Mouse (Mus musculus) colon, adult 2 months (tissue): Measurements from ENCODE around the gene Klk9. TPM values are rescaled to one million over a fixed set of nuclear protein-coding genes. Genes with fewer than 3 reads are reported as not detected.

Experiments used
- polyA plus RNA-seq: library from polyadenylated mRNA; depleted of rRNA; stranded (reverse); fragments of >200 nt; gene quantifications from 2 replicates; pipeline ENCODE4 v1.2.3, GENCODE M21; 2012; rRNA removed

Gene Klk9
- not detected in 2 replicates for polyA plus RNA-seq

GRCm38 (mm10) chr7:43791591-43791990, at the start of gene Klk9:
TSS of gene Klk9 (plus strand) at chr7:43791891.

GRCm38 (mm10) chr7:43768597-43768996, 23.1 kb upstream of the Klk9 start, which contains the start of gene Klk12:
TSS of gene Klk12 (plus strand) at chr7:43768897.

GRCm38 (mm10) chr7:43774364-43774763, 17.3 kb upstream of the Klk9 start, which contains the start of gene Klk11:
TSS of gene Klk11 (plus strand) at chr7:43774604.

GRCm38 (mm10) chr7:43780746-43781145, 10.9 kb upstream of the Klk9 start, which contains the start of gene Klk10:
TSS of gene Klk10 (plus strand) at chr7:43781035.

GRCm38 (mm10) chr7:43797333-43797769, 5.7 kb downstream of the Klk9 start, which contains the start of gene Klk8:
TSS of gene Klk8 (plus strand) at chr7:43797577.

GRCm38 (mm10) chr7:43810994-43811393, 19.3 kb downstream of the Klk9 start, which contains the start of gene Klk7:
TSS of gene Klk7 (plus strand) at chr7:43811294.

GRCm38 (mm10) chr7:43824199-43824598, 32.5 kb downstream of the Klk9 start, which contains the start of gene Klk6:
TSS of gene Klk6 (plus strand) at chr7:43824499.

GRCm38 (mm10) chr7:43841701-43842100, 50.0 kb downstream of the Klk9 start, which contains the start of gene Klk5:
TSS of gene Klk5 (plus strand) at chr7:43841971.

Other genes starting within 250 kb of the Klk9 start
- gene Cd33, start 247.5 kb upstream of the Klk9 start, polyA plus RNA-seq: 5.0 and 5.9 TPM in 2 replicates
- gene Zfp658, start 229.6 kb upstream of the Klk9 start, polyA plus RNA-seq: 0.43 and 1.1 TPM in 2 replicates
- 0.48 and 0.83 TPM in 2 replicates for gene Zfp719, start 212.3 kb upstream of the Klk9 start, polyA plus RNA-seq
- gene Zfp819, start 184.7 kb upstream of the Klk9 start, polyA plus RNA-seq: not detected in 2 replicates
- gene Ceacam18, start 157.2 kb upstream of the Klk9 start, polyA plus RNA-seq: 4.5 and 5.2 TPM in 2 replicates
- gene Siglece, start 131.7 kb upstream of the Klk9 start, polyA plus RNA-seq: 2.0 TPM in 2 replicates
- 17.9 and 19.5 TPM in 2 replicates for gene Ctu1, start 119.9 kb upstream of the Klk9 start, polyA plus RNA-seq
- gene Klk14, start 101.5 kb upstream of the Klk9 start, polyA plus RNA-seq: 0.12 and 0.40 TPM in 2 replicates
- gene Klk13, start 79.3 kb upstream of the Klk9 start, polyA plus RNA-seq: 0.32 and 0.38 TPM in 2 replicates
- not detected in 2 replicates for gene Klk12, start 23.0 kb upstream of the Klk9 start, polyA plus RNA-seq
- 0.13 TPM in 1 of 2 replicates, not detected in the other for gene Klk11, start 17.3 kb upstream of the Klk9 start, polyA plus RNA-seq
- 0.71 and 1.4 TPM in 2 replicates for gene Klk10, start 10.9 kb upstream of the Klk9 start, polyA plus RNA-seq
- 2.8 and 3.5 TPM in 2 replicates for gene Klk8, start 5.7 kb downstream of the Klk9 start, polyA plus RNA-seq
- gene Klk7, start 19.4 kb downstream of the Klk9 start, polyA plus RNA-seq: not detected in 2 replicates
- gene Klk6, start 32.6 kb downstream of the Klk9 start, polyA plus RNA-seq: not detected in 2 replicates
- not detected in 2 replicates for gene Klk5, start 50.1 kb downstream of the Klk9 start, polyA plus RNA-seq
- gene Klk4, start 89.3 kb downstream of the Klk9 start, polyA plus RNA-seq: not detected in 2 replicates
- gene Klk15, start 141.8 kb downstream of the Klk9 start, polyA plus RNA-seq: 8.0 and 8.3 TPM in 2 replicates
- gene Klk1b8, start 158.8 kb downstream of the Klk9 start, polyA plus RNA-seq: not detected in 2 replicates
- gene Klk1b1, start 174.9 kb downstream of the Klk9 start, polyA plus RNA-seq: not detected in 2 replicates
- not detected in 2 replicates for gene Klk1b9, start 184.2 kb downstream of the Klk9 start, polyA plus RNA-seq
- 1.2 TPM in 1 of 2 replicates, not detected in the other for gene Klk1b11, start 204.0 kb downstream of the Klk9 start, polyA plus RNA-seq
- not detected in 2 replicates for gene Klk1b26, start 220.3 kb downstream of the Klk9 start, polyA plus RNA-seq